Mouse (Mus musculus) lung, embryonic 15.5 days (tissue): ENCODE measurements at regions not wholly inside any gene's neighbourhood (a gene's known extent, or its start where the extent isn't known, plus 50 kb on each side); places are given as distances from the start of the nearest gene placed in this dataset.

Experiments
- ATAC-seq: fragments of 200-750 bp; cut with Nextera tagmentation; 2 replicates; pipeline ENCODE4 v1.8.0; 2017; ENCODE audit warnings: moderate number of reproducible peaks, borderline replicate concordance; ENCODE audit not compliant: low FRiP score, low TSS enrichment; ENCODE audit errors: extremely low read depth
- H3K27ac ChIP-seq: fragments of 300-500 bp; sonication (generic); 2 replicates; pipeline ENCODE4 v1.5.1; 2015; ENCODE audit warnings: moderate library complexity, mild to moderate bottlenecking, inconsistent platforms
- H3K27me3 ChIP-seq: fragments of 300-500 bp; sonication (generic); 2 replicates; pipeline ENCODE4 v1.6.1; 2015; ENCODE audit warnings: inconsistent platforms
- H3K36me3 ChIP-seq: fragments of 300-500 bp; sonication (generic); 2 replicates; pipeline ENCODE4 v1.6.1; 2015; ENCODE audit warnings: inconsistent platforms
- H3K4me1 ChIP-seq: fragments of 300-500 bp; sonication (generic); 2 replicates; pipeline ENCODE4 v1.6.1; 2015; ENCODE audit warnings: inconsistent platforms
- H3K4me2 ChIP-seq: fragments of 300-500 bp; sonication (generic); 2 replicates; pipeline ENCODE4 v1.6.1; 2015; ENCODE audit warnings: inconsistent platforms, mild to moderate bottlenecking, moderate library complexity
- H3K4me3 ChIP-seq: fragments of 300-500 bp; sonication (generic); 2 replicates; pipeline ENCODE4 v1.5.1; 2015; ENCODE audit warnings: mild to moderate bottlenecking, inconsistent platforms
- H3K9ac ChIP-seq: fragments of 300-500 bp; sonication (generic); 2 replicates; pipeline ENCODE4 v1.6.1; 2015; ENCODE audit warnings: inconsistent platforms
- H3K9me3 ChIP-seq: fragments of 300-500 bp; sonication (generic); 2 replicates; pipeline ENCODE4 v1.6.1; 2016; ENCODE audit warnings: inconsistent platforms
- WGBS: fragments of 180-500 bp; shearing (Covaris S2); methylation state at CpG from one replicate; pipeline ENCODE4 v1.1.7; 2015; 5-methylcytosine and 5-hydroxymethylcytosine counted together

- Histone ChIP-seq H3K36me3 (no peaks in the 10 kb centered on the region), H3K4me1 (peaks cover 17% of the 10 kb centered on the region), H3K9ac (no peak overlapping the region), H3K9me3 (no peaks in the 10 kb centered on the region), H3K4me3 (no peak overlapping the region), H3K27ac (no peak overlapping the region), H3K27me3 (no peaks in the 10 kb centered on the region), H3K4me2 (no peak overlapping the region)
- 32% methylated on average over 4 of the region's 4 CpGs for WGBS
- ATAC-seq, result no peak
These were observed 77.7 kb upstream of the S1pr1 start for GRCm38 (mm10) chr3:115792606-115793005.

GRCm38 (mm10) chr3:115793344-115794059, 78.6 kb upstream of the S1pr1 start:
- peak; percentile 85 for ATAC-seq
- H3K9me3 ChIP-seq, result no peaks in the 10 kb centered on the region
- H3K27me3 ChIP-seq, result no peaks in the 10 kb centered on the region
- H3K4me2 ChIP-seq, result peak overlapping the region; percentile 38
- no peak overlapping the region for H3K9ac ChIP-seq
- 6% methylated on average over 12 of the region's 12 CpGs for WGBS
- 0 out of 2 replicates have a peak overlapping the region, but pooled peaks have one; percentile 5 for H3K4me3 ChIP-seq
- H3K4me1 ChIP-seq, result peaks cover 17% of the 10 kb centered on the region
- H3K36me3 ChIP-seq, result no peaks in the 10 kb centered on the region
- peak overlapping the region; percentile 67 for H3K27ac ChIP-seq

GRCm38 (mm10) chr3:115799326-115799725, 84.5 kb upstream of the S1pr1 start:
- Histone ChIP-seq H3K9me3 (no peaks in the 10 kb centered on the region), H3K4me2 (no peak overlapping the region), H3K4me3 (no peak overlapping the region), H3K27me3 (no peaks in the 10 kb centered on the region), H3K27ac (no peak overlapping the region), H3K36me3 (no peaks in the 10 kb centered on the region), H3K9ac (no peak overlapping the region), H3K4me1 (peaks cover 2% of the 10 kb centered on the region)
- ATAC-seq, result no peak
- WGBS, result 83% methylated on average over 10 of the region's 10 CpGs

- Histone ChIP-seq H3K36me3 (no peaks in the 10 kb centered on the region), H3K9ac (no peak overlapping the region), H3K27me3 (no peaks in the 10 kb centered on the region), H3K4me3 (no peak overlapping the region), H3K27ac (no peak overlapping the region), H3K4me2 (no peak overlapping the region), H3K4me1 (no peaks in the 10 kb centered on the region; the same call in 1 of the 2 replicates), H3K9me3 (no peaks in the 10 kb centered on the region)
- no peak for ATAC-seq
- WGBS, result 46% methylated on average over 2 of the region's 2 CpGs
These were observed 85.1 kb upstream of the S1pr1 start for GRCm38 (mm10) chr3:115799981-115800380.

GRCm38 (mm10) chr3:115800873-115801272, 86.0 kb upstream of the S1pr1 start:
- no peak overlapping the region for H3K4me2 ChIP-seq
- 22% methylated on average over 5 of the region's 5 CpGs for WGBS
- H3K9ac ChIP-seq, result no peak overlapping the region
- H3K27me3 ChIP-seq, result no peaks in the 10 kb centered on the region
- H3K27ac ChIP-seq, result 0 out of 2 replicates have a peak overlapping the region, but pooled peaks have one; percentile 10
- no peaks in the 10 kb centered on the region for H3K36me3 ChIP-seq
- no peak for ATAC-seq
- H3K9me3 ChIP-seq, result no peaks in the 10 kb centered on the region
- no peak overlapping the region for H3K4me3 ChIP-seq
- no peaks in the 10 kb centered on the region; the same call in 1 of the 2 replicates for H3K4me1 ChIP-seq

GRCm38 (mm10) chr3:115801581-115802200, 85.9 kb upstream of the Dph5 start:
- 62% methylated on average over 5 of the region's 5 CpGs for WGBS
- no peak overlapping the region for H3K27ac ChIP-seq
- no peaks in the 10 kb centered on the region; the same call in 1 of the 2 replicates for H3K4me1 ChIP-seq

GRCm38 (mm10) chr3:115804616-115805015, 83.0 kb upstream of the Dph5 start:
- Histone ChIP-seq H3K27ac (no peak overlapping the region), H3K4me1 (no peaks in the 10 kb centered on the region; the same call in 1 of the 2 replicates), H3K4me3 (no peak overlapping the region), H3K4me2 (no peak overlapping the region), H3K27me3 (no peaks in the 10 kb centered on the region), H3K9me3 (no peaks in the 10 kb centered on the region), H3K9ac (no peak overlapping the region), H3K36me3 (no peaks in the 10 kb centered on the region)
- ATAC-seq, result no peak
- 60% methylated on average over 3 of the region's 3 CpGs for WGBS

More at GRCm38 (mm10) chr3:115801581-115802200, 85.9 kb upstream of the Dph5 start:
- Histone ChIP-seq H3K36me3 (no peaks in the 10 kb centered on the region), H3K9me3 (no peaks in the 10 kb centered on the region), H3K9ac (no peak overlapping the region), H3K4me2 (no peak overlapping the region), H3K27me3 (no peaks in the 10 kb centered on the region), H3K4me3 (no peak overlapping the region)
- ATAC-seq, result no peak

- H3K4me2 ChIP-seq, result no peak overlapping the region
- WGBS, result 44% methylated on average over 3 of the region's 3 CpGs
- H3K36me3 ChIP-seq, result no peaks in the 10 kb centered on the region
- no peaks in the 10 kb centered on the region for H3K9me3 ChIP-seq
- no peaks in the 10 kb centered on the region for H3K27me3 ChIP-seq
- no peak overlapping the region for H3K9ac ChIP-seq
- H3K27ac ChIP-seq, result no peak overlapping the region
- H3K4me3 ChIP-seq, result no peak overlapping the region
- H3K4me1 ChIP-seq, result no peaks in the 10 kb centered on the region
- ATAC-seq, result no peak
These were observed 80.6 kb upstream of the Dph5 start for GRCm38 (mm10) chr3:115807032-115807431.

- no peak overlapping the region for H3K4me3 ChIP-seq
- H3K4me2 ChIP-seq, result peak overlapping the region; percentile 2; the same call in 1 of the 2 replicates
- H3K27ac ChIP-seq, result peak overlapping the region; percentile 73
- no peaks in the 10 kb centered on the region for H3K27me3 ChIP-seq
- H3K4me1 ChIP-seq, result peaks cover 16% of the 10 kb centered on the region; the same call in 1 of the 2 replicates
- H3K9me3 ChIP-seq, result no peaks in the 10 kb centered on the region
- 10% methylated on average over 4 of the region's 4 CpGs for WGBS
- H3K36me3 ChIP-seq, result no peaks in the 10 kb centered on the region
- no peak overlapping the region for H3K9ac ChIP-seq
- ATAC-seq, result peak; percentile 54; the same call in 1 of the 2 replicates
These were observed 72.5 kb upstream of the Dph5 start for GRCm38 (mm10) chr3:115815168-115815567.

- no peaks in the 10 kb centered on the region for H3K36me3 ChIP-seq
- H3K4me2 ChIP-seq, result peak overlapping the region; percentile 2; the same call in 1 of the 2 replicates
- H3K27ac ChIP-seq, result peak overlapping the region; percentile 73
- ATAC-seq, result peak; percentile 71; the same call in 1 of the 2 replicates
- no peaks in the 10 kb centered on the region for H3K27me3 ChIP-seq
- WGBS, result 37% methylated on average over 12 of the region's 12 CpGs
- no peak overlapping the region for H3K4me3 ChIP-seq
- no peak overlapping the region for H3K9ac ChIP-seq
- H3K4me1 ChIP-seq, result peaks cover 21% of the 10 kb centered on the region; the same call in 1 of the 2 replicates
- H3K9me3 ChIP-seq, result no peaks in the 10 kb centered on the region
These were observed 72.0 kb upstream of the Dph5 start for GRCm38 (mm10) chr3:115815571-115816156.

GRCm38 (mm10) chr3:115816328-115817160, 71.1 kb upstream of the Dph5 start:
- Histone ChIP-seq H3K4me2 (no peak overlapping the region), H3K4me3 (no peak overlapping the region), H3K27ac (peak overlapping the region; percentile 73), H3K9ac (no peak overlapping the region), H3K27me3 (no peaks in the 10 kb centered on the region), H3K36me3 (no peaks in the 10 kb centered on the region), H3K4me1 (peaks cover 23% of the 10 kb centered on the region; the same call in 1 of the 2 replicates), H3K9me3 (no peaks in the 10 kb centered on the region)
- WGBS, result 77% methylated on average over 6 of the region's 6 CpGs
- no peak for ATAC-seq
